Mouse (Mus musculus) G1E (cell line): ENCODE measurements around the gene Ank3.

Experiments
- CTCF ChIP-seq: IDR thresholded peaks from 2 replicates; pipeline ENCODE4 v1.5.1; 2012; ENCODE audit warnings: low read depth, low read length, inconsistent platforms, mixed read lengths
- GATA1 ChIP-seq: IDR thresholded peaks from 2 replicates; pipeline ENCODE4 v1.6.1; 2012; ENCODE audit warnings: borderline replicate concordance, low read length, inconsistent platforms, mixed read lengths
- GATA2 ChIP-seq: IDR thresholded peaks from 2 replicates; pipeline ENCODE4 v1.6.1; 2012; ENCODE audit warnings: low read depth, low read length, inconsistent platforms, borderline replicate concordance
- POLR2AphosphoS5 ChIP-seq: IDR thresholded peaks from 2 replicates; pipeline ENCODE4 v1.6.1; 2012; ENCODE audit warnings: low read depth, low read length, inconsistent platforms; ENCODE audit not compliant: insufficient replicate concordance
- TAL1 ChIP-seq: conservative IDR thresholded peaks from 2 replicates; pipeline ENCODE4 v1.6.1; 2012; ENCODE audit warnings: low read depth, low read length, inconsistent platforms, mixed read lengths

GRCm38 (mm10) chr10:69532169-69532730 is 133.7 kb downstream of the Ank3 start:
- TF ChIP-seq CTCF (no peak), GATA1 (no peak), GATA2 (no peak), TAL1 (no peak), POLR2AphosphoS5 (no peak)
